In the genomic region with DNA sequence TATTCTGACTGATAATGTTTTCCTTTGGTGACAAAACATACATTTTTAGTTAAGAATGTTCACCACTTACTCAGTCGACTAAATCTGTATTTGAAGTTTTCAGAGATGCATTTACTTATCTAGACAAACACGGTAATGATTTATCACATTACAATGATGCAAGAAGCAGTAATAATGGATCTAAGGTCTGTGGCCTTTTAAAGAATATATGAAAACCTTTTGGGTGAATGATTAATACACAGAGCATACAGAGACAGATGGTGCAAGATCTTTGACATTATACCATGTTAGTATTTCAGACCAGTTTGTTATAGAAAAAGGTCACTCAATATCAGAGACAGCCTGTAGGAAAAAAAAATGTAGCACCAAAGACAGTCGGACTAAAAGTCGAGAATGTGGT, we compare ENCODE assay signal across 29 mouse cellular contexts.
"Had no signal": no experiment of that assay in that cellular context is flagged by ENCODE, and none has a peak within 500 bp of the region (broad histone marks: within the 10 kb centered on the region; RNA-seq: fewer than 3 reads in every experiment).

No protein-coding gene starts in this region.

- H3K36me3 ChIP-seq: limb, embryonic 10.5 days; limb, embryonic 12.5 days; limb, embryonic 13.5 days; limb, embryonic 15.5 days; liver, embryonic 12.5 days; liver, embryonic 13.5 days; liver, embryonic 15.5 days; lung, embryonic 15.5 days; midbrain, embryonic 12.5 days; midbrain, embryonic 13.5 days; midbrain, embryonic 15.5 days had no signal

- H3K27me3 ChIP-seq: limb, embryonic 12.5 days; limb, embryonic 13.5 days; limb, embryonic 15.5 days; liver, embryonic 12.5 days; liver, embryonic 13.5 days; liver, embryonic 15.5 days; lung, embryonic 15.5 days; megakaryocyte, embryonic 14.5 days; midbrain, embryonic 12.5 days; midbrain, embryonic 13.5 days; midbrain, embryonic 15.5 days had no signal

- H3K9me3 ChIP-seq: limb, embryonic 10.5 days; limb, embryonic 12.5 days; limb, embryonic 13.5 days; limb, embryonic 15.5 days; liver, embryonic 12.5 days; liver, embryonic 13.5 days; liver, embryonic 15.5 days; lung, embryonic 15.5 days; midbrain, embryonic 12.5 days; midbrain, embryonic 13.5 days; midbrain, embryonic 15.5 days had no signal

- ATAC-seq: liver, embryonic 12.5 days; liver, postnatal 0 days; lung, postnatal 0 days; midbrain, embryonic 13.5 days; midbrain, embryonic 15.5 days; midbrain, embryonic 16.5 days had no signal

- DNase-seq: left cerebral cortex, postnatal 4 days; liver; liver, embryonic 13.5 days; liver, postnatal 0 days; lung, adult 18-20 months; lung, adult 2 months; lung, embryonic 14.5 days; lung, postnatal 10 days; lung, postnatal 14 days; lung, postnatal 36 days; lung, postnatal 4 days; midbrain, embryonic 14.5 days had no signal

- H3K27ac ChIP-seq: left cerebral cortex, adult 2 months; limb, embryonic 10.5 days; limb, embryonic 12.5 days; limb, embryonic 13.5 days; limb, embryonic 15.5 days; liver, embryonic 12.5 days; liver, embryonic 13.5 days; liver, embryonic 14.5 days; liver, embryonic 15.5 days; lung, embryonic 15.5 days; macrophage; midbrain, embryonic 12.5 days; midbrain, embryonic 13.5 days; midbrain, embryonic 15.5 days had no signal

- H3K9ac ChIP-seq: limb, embryonic 12.5 days; limb, embryonic 13.5 days; limb, embryonic 15.5 days; liver, embryonic 12.5 days; liver, embryonic 13.5 days; liver, embryonic 14.5 days; liver, embryonic 15.5 days; liver, postnatal 0 days; lung, embryonic 14.5 days; lung, embryonic 15.5 days; midbrain, embryonic 12.5 days; midbrain, embryonic 13.5 days; midbrain, embryonic 15.5 days had no signal

- H3K4me1 ChIP-seq: limb, embryonic 10.5 days; limb, embryonic 12.5 days; limb, embryonic 13.5 days; limb, embryonic 15.5 days; liver, embryonic 12.5 days; liver, embryonic 13.5 days; liver, embryonic 15.5 days; lung, embryonic 15.5 days; megakaryocyte, embryonic 14.5 days; midbrain, embryonic 12.5 days; midbrain, embryonic 13.5 days; midbrain, embryonic 15.5 days had no signal

- H3K4me3 ChIP-seq: left cerebral cortex, adult 2 months; limb, embryonic 10.5 days; limb, embryonic 12.5 days; limb, embryonic 13.5 days; limb, embryonic 15.5 days; liver, embryonic 12.5 days; liver, embryonic 13.5 days; liver, embryonic 15.5 days; lung, embryonic 15.5 days; megakaryocyte, embryonic 14.5 days; midbrain, embryonic 12.5 days; midbrain, embryonic 13.5 days; midbrain, embryonic 15.5 days had no signal

- H3K4me2 ChIP-seq: limb, embryonic 12.5 days; limb, embryonic 13.5 days; limb, embryonic 15.5 days; liver, embryonic 11.5 days; liver, embryonic 12.5 days; liver, embryonic 13.5 days; liver, embryonic 15.5 days; lung, embryonic 14.5 days; lung, embryonic 15.5 days; midbrain, embryonic 12.5 days; midbrain, embryonic 13.5 days; midbrain, embryonic 15.5 days had no signal
